Mouse (Mus musculus) erythroblast, embryonic 14.5 days (primary cell): ENCODE results near the gene Itga9.

Experiments used
- GATA1 ChIP-seq: IDR thresholded peaks from 2 replicates; pipeline ENCODE4 v1.6.1; 2012; ENCODE audit warnings: low read length, inconsistent platforms, mixed read lengths
- TAL1 ChIP-seq: IDR thresholded peaks from 3 replicates; pipeline ENCODE4 v1.6.1; 2012; ENCODE audit warnings: low read length, inconsistent platforms, mixed read lengths

- TF ChIP-seq GATA1 = no peak
- no peak for TF ChIP-seq TAL1
Measured at GRCm38 (mm10) chr9:118706176-118706975, 99.9 kb downstream of the Itga9 start.
